Comparison of ENCODE assay signal across 8 mouse cellular contexts in the genomic region with DNA sequence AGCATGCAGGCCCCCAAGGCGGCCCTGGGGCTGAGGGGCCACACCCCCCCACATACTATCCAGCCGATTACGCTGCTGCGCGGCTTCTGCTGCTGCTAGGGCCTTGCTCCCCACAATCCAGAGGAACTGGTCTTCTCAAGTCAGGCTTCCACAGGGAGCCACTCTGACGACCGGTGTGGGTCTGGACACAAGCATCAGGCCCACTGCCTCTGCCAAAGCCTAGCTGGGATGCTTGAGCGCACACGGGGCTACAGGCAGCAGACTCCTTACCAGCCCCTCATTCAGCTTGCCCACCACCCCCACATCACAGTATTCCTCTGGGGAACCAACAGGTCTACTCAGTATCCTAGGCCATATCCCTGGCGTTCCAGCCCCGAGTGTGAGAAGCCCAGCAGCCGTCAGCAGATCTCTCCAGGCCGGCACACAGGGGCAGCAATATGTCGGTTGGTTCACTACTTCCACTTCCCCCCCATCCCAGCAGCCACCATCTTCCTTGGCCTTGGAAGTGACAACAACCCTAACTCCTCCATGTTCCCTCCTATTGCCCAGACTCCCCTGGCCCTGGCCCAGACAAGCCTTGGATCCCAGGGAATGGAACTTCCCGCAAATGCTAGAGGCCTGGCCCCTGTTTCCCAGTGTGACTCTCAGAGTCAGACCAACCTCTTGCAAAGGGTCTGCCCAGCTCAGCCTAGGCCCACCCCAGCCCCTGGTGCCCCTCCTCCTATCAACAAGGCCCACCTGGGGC. TPM values are rescaled to one million over a fixed set of nuclear protein-coding genes. Genes with fewer than 3 reads are reported as not detected.
A peak's percentile ranks its signal among the peaks of the same experiment; 100 is the strongest.
DNase-seq lines count a peak whose midpoint lies in the region; ATAC-seq and TF ChIP-seq lines count a peak whose summit lies in the region.

No protein-coding gene starts in this region.

- peak; percentile 5; the same call in 1 of the 2 replicates for ATAC-seq in heart, postnatal 0 days (ENCODE audit: insufficient read depth, low read depth)
- ATAC-seq in limb, embryonic 12.5 days (ENCODE audit: insufficient number of reproducible peaks, insufficient read depth, low FRiP score, low TSS enrichment, low read depth), result no peak
- ATAC-seq in midbrain, embryonic 14.5 days (ENCODE audit: low FRiP score, low TSS enrichment), result no peak

- no peak for TF ChIP-seq EP300 in heart, postnatal 0 days (IDR thresholded peaks at IDR 0.05; ENCODE audit: low read depth)

- peaks cover 6% of the 10 kb centered on the region for H3K4me1 ChIP-seq in cortical plate, adult 2 months (ENCODE audit: control insufficient read depth, insufficient read depth, low read length)
- peaks cover 33% of the 10 kb centered on the region for H3K4me1 ChIP-seq in heart, postnatal 0 days (ENCODE audit: control insufficient read depth, insufficient read depth)
- H3K4me1 ChIP-seq in limb, embryonic 12.5 days (replicated peaks), result peaks cover 65% of the 10 kb centered on the region
- H3K4me1 ChIP-seq in midbrain, embryonic 14.5 days (ENCODE audit: control insufficient read depth, insufficient read depth, low read length), result peaks cover 66% of the 10 kb centered on the region

- H3K9me3 ChIP-seq in heart, postnatal 0 days (replicated peaks; ENCODE audit: control insufficient read depth, low read length), result no peaks in the 10 kb centered on the region
- no peaks in the 10 kb centered on the region for H3K9me3 ChIP-seq in limb, embryonic 12.5 days
- no peaks in the 10 kb centered on the region for H3K9me3 ChIP-seq in midbrain, embryonic 14.5 days (ENCODE audit: control insufficient read depth, low read length)

- peak overlapping the region; percentile 62 for H3K4me3 ChIP-seq in cortical plate, adult 2 months (ENCODE audit: insufficient read depth, low read length)
- peak overlapping the region; percentile 85 for H3K4me3 ChIP-seq in heart, postnatal 0 days (ENCODE audit: low read depth, low read length)
- H3K4me3 ChIP-seq in limb, embryonic 12.5 days (replicated peaks), result peak overlapping the region; percentile 78
- H3K4me3 ChIP-seq in midbrain, embryonic 14.5 days (replicated peaks; ENCODE audit: low read depth, low read length), result peak overlapping the region; percentile 80

- H3K36me3 ChIP-seq in heart, postnatal 0 days (replicated peaks; ENCODE audit: control insufficient read depth, insufficient read depth, low read length), result 0 out of 2 replicates have a peak, but pooled peaks cover 6% of the 10 kb centered on the region
- H3K36me3 ChIP-seq in limb, embryonic 12.5 days, result peaks cover 10% of the 10 kb centered on the region; the same call in 1 of the 2 replicates
- H3K36me3 ChIP-seq in midbrain, embryonic 14.5 days (ENCODE audit: control insufficient read depth, insufficient read depth, low read length), result 0 out of 2 replicates have a peak, but pooled peaks cover 3% of the 10 kb centered on the region

- under 1% methylated on average over 15 of the region's 15 CpGs for WGBS in heart, postnatal 0 days
- 3% methylated on average over 15 of the region's 15 CpGs for WGBS in limb, embryonic 12.5 days
- 0% methylated on average over 15 of the region's 15 CpGs for WGBS in midbrain, embryonic 14.5 days

- no peaks in the 10 kb centered on the region for H3K27me3 ChIP-seq in heart, postnatal 0 days (ENCODE audit: control insufficient read depth, insufficient read depth, low read length)
- H3K27me3 ChIP-seq in limb, embryonic 12.5 days, result no peaks in the 10 kb centered on the region
- H3K27me3 ChIP-seq in midbrain, embryonic 14.5 days (ENCODE audit: control insufficient read depth, insufficient read depth, low read length), result no peaks in the 10 kb centered on the region

- peak; percentile 56 for DNase-seq in adrenal gland, postnatal 10 days
- no peak for DNase-seq in adrenal gland, adult 8-10 months
- peak; percentile 44 for DNase-seq in 3134 (ENCODE audit: extremely low read depth, insufficient read length, low spot score)
- DNase-seq in heart, postnatal 0 days (ENCODE audit: low spot score), result no peak
- peak; percentile 54 for DNase-seq in midbrain, embryonic 14.5 days
- DNase-seq in T-cell, adult 2 months (ENCODE audit: low spot score), result no peak

- no peak for TF ChIP-seq CTCF in cortical plate, adult 2 months (IDR thresholded peaks at IDR 0.05; ENCODE audit: extremely low read depth, insufficient read depth, low read length)
- no peak for TF ChIP-seq CTCF in heart, postnatal 0 days (IDR thresholded peaks at IDR 0.05; ENCODE audit: low read depth)

- peak overlapping the region; percentile 85 for H3K27ac ChIP-seq in cortical plate, adult 2 months (ENCODE audit: insufficient read depth, low read length)
- peak overlapping the region; percentile 94 for H3K27ac ChIP-seq in heart, postnatal 0 days (ENCODE audit: low read depth)
- H3K27ac ChIP-seq in limb, embryonic 12.5 days, result peak overlapping the region; percentile 94
- H3K27ac ChIP-seq in midbrain, embryonic 14.5 days (replicated peaks; ENCODE audit: low read depth, low read length), result peak overlapping the region; percentile 99

- peak overlapping the region; percentile 89 for H3K9ac ChIP-seq in heart, postnatal 0 days (replicated peaks; ENCODE audit: low read depth, low read length)
- peak overlapping the region; percentile 90 for H3K9ac ChIP-seq in limb, embryonic 12.5 days (replicated peaks)
- peak overlapping the region; percentile 84 for H3K9ac ChIP-seq in midbrain, embryonic 14.5 days (replicated peaks; ENCODE audit: low read length)

- TF ChIP-seq POLR2A in cortical plate, adult 2 months (IDR thresholded peaks at IDR 0.05; ENCODE audit: extremely low read depth, insufficient read depth, low read length), result no peak

- peak overlapping the region; percentile 80 for H3K4me2 ChIP-seq in heart, postnatal 0 days (ENCODE audit: low read depth, low read length)
- peak overlapping the region; percentile 100 for H3K4me2 ChIP-seq in limb, embryonic 12.5 days
- H3K4me2 ChIP-seq in midbrain, embryonic 14.5 days (ENCODE audit: low read length), result peak overlapping the region; percentile 85

RNA-seq across cellular contexts. Expression of gene Gnai2, which starts 1.3 kb away (rescaled TPM):
- 100 to 1,000 TPM; 292 to 327 TPM for total RNA-seq in adrenal gland, postnatal 10 days (2021)
- 100 to 1,000 TPM; 229 to 382 (median 295) TPM for total RNA-seq in adrenal gland, adult 8-10 months (2022)
- 283 and 286 TPM in 2 replicates for polyA plus RNA-seq in cortical plate, adult 2 months (2012; rRNA removed)
- 472 and 473 TPM in 2 replicates for total RNA-seq in heart, postnatal 0 days (2014; rRNA removed; ENCODE audit: low replicate concordance)
- polyA plus RNA-seq in heart, postnatal 0 days (2015; fragmentation: Nextera tagmentation; extraction: Ambion mirVana), result 291 and 295 TPM in 2 replicates
- 400 and 416 TPM in 2 replicates for polyA plus RNA-seq in limb, embryonic 12.5 days (2016; fragmentation: Nextera tagmentation; extraction: Ambion mirVana)
- 284 and 326 TPM in 2 replicates for polyA plus RNA-seq in midbrain, embryonic 14.5 days (2014; fragmentation: Nextera tagmentation; extraction: Ambion mirVana)

RNA-seq across cellular contexts. Expression of gene Sema3b, which starts 24.8 kb away (rescaled TPM):
- total RNA-seq in adrenal gland, postnatal 10 days (2021), result 10 to 100 TPM in 1 of 2 experiments, 1 to 10 TPM in 1; 9.5 to 13.2 TPM
- 1 to 10 TPM; 5.0 to 7.7 (median 6.2) TPM for total RNA-seq in adrenal gland, adult 8-10 months (2022)
- 2.4 and 4.3 TPM in 2 replicates for polyA plus RNA-seq in cortical plate, adult 2 months (2012; rRNA removed)
- 21.0 and 34.9 TPM in 2 replicates for total RNA-seq in heart, postnatal 0 days (2014; rRNA removed; ENCODE audit: low replicate concordance)
- 8.9 and 9.1 TPM in 2 replicates for polyA plus RNA-seq in heart, postnatal 0 days (2015; fragmentation: Nextera tagmentation; extraction: Ambion mirVana)
- 8.1 and 9.1 TPM in 2 replicates for polyA plus RNA-seq in limb, embryonic 12.5 days (2016; fragmentation: Nextera tagmentation; extraction: Ambion mirVana)
- polyA plus RNA-seq in midbrain, embryonic 14.5 days (2014; fragmentation: Nextera tagmentation; extraction: Ambion mirVana), result 1.5 and 3.2 TPM in 2 replicates

RNA-seq across cellular contexts. Expression of gene Slc38a3, which starts 35.5 kb away (rescaled TPM):
- 10 to 100 TPM; 42.0 to 95.1 TPM for total RNA-seq in adrenal gland, postnatal 10 days (2021)
- total RNA-seq in adrenal gland, adult 8-10 months (2022), result 1 to 10 TPM in 1 of 4 experiments, under 1 TPM in 3; 0.31 to 2.2 (median 0.74) TPM
- polyA plus RNA-seq in cortical plate, adult 2 months (2012; rRNA removed), result 134 and 156 TPM in 2 replicates
- 8.9 and 16.9 TPM in 2 replicates for total RNA-seq in heart, postnatal 0 days (2014; rRNA removed; ENCODE audit: low replicate concordance)
- 2.7 and 4.0 TPM in 2 replicates for polyA plus RNA-seq in heart, postnatal 0 days (2015; fragmentation: Nextera tagmentation; extraction: Ambion mirVana)
- 3.5 and 5.0 TPM in 2 replicates for polyA plus RNA-seq in limb, embryonic 12.5 days (2016; fragmentation: Nextera tagmentation; extraction: Ambion mirVana)
- polyA plus RNA-seq in midbrain, embryonic 14.5 days (2014; fragmentation: Nextera tagmentation; extraction: Ambion mirVana), result 20.4 and 31.9 TPM in 2 replicates

RNA-seq across cellular contexts. Expression of gene Gnat1, which starts 45.7 kb away (rescaled TPM):
- under 1 TPM; 0.33 to 0.42 TPM for total RNA-seq in adrenal gland, postnatal 10 days (2021)
- total RNA-seq in adrenal gland, adult 8-10 months (2022), result under 1 TPM in 1 of 4 experiments, not detected in 3; 0.74 TPM
- polyA plus RNA-seq in cortical plate, adult 2 months (2012; rRNA removed), result 0.40 and 0.42 TPM in 2 replicates
- not detected in 2 replicates for total RNA-seq in heart, postnatal 0 days (2014; rRNA removed; ENCODE audit: low replicate concordance)
- 0.25 and 0.33 TPM in 2 replicates for polyA plus RNA-seq in heart, postnatal 0 days (2015; fragmentation: Nextera tagmentation; extraction: Ambion mirVana)
- polyA plus RNA-seq in limb, embryonic 12.5 days (2016; fragmentation: Nextera tagmentation; extraction: Ambion mirVana), result 2.1 and 2.2 TPM in 2 replicates
- 0.97 and 2.0 TPM in 2 replicates for polyA plus RNA-seq in midbrain, embryonic 14.5 days (2014; fragmentation: Nextera tagmentation; extraction: Ambion mirVana)

RNA-seq across cellular contexts. Expression of gene Ifrd2, which starts 46.4 kb away (rescaled TPM):
- total RNA-seq in adrenal gland, postnatal 10 days (2021), result 10 to 100 TPM; 37.4 to 40.9 TPM
- total RNA-seq in adrenal gland, adult 8-10 months (2022), result 10 to 100 TPM; 36.7 to 49.1 (median 39.8) TPM
- polyA plus RNA-seq in cortical plate, adult 2 months (2012; rRNA removed), result 16.3 and 18.6 TPM in 2 replicates
- 22.3 and 31.2 TPM in 2 replicates for total RNA-seq in heart, postnatal 0 days (2014; rRNA removed; ENCODE audit: low replicate concordance)
- 28.6 and 33.6 TPM in 2 replicates for polyA plus RNA-seq in heart, postnatal 0 days (2015; fragmentation: Nextera tagmentation; extraction: Ambion mirVana)
- polyA plus RNA-seq in limb, embryonic 12.5 days (2016; fragmentation: Nextera tagmentation; extraction: Ambion mirVana), result 38.5 and 40.2 TPM in 2 replicates
- 14.5 and 15.7 TPM in 2 replicates for polyA plus RNA-seq in midbrain, embryonic 14.5 days (2014; fragmentation: Nextera tagmentation; extraction: Ambion mirVana)

Comparison
In these comparisons a context has a peak if more than half of its experiments do, and no peak if none do; other contexts are left out.
1. DNase-seq: peak in adrenal gland, postnatal 10 days (single experiment), 3134 (single experiment) and midbrain, embryonic 14.5 days (single experiment); none in adrenal gland, adult 8-10 months (single experiment), heart, postnatal 0 days (single experiment) and T-cell, adult 2 months (single experiment).
2. Peak in every context shown above with its lines, with median percentiles within 50 percentile points of each other: H3K27ac ChIP-seq, H3K4me3 ChIP-seq, H3K4me2 ChIP-seq and H3K9ac ChIP-seq.